Mouse (Mus musculus) forebrain, postnatal 0 days (tissue): Measurements from ENCODE around the gene Shisa5. TPM values are rescaled to one million over a fixed set of nuclear protein-coding genes. Genes with fewer than 3 reads are reported as not detected.

Experiments
- ATAC-seq: fragments of 200-750 bp; cut with Nextera tagmentation; 2 replicates; pipeline ENCODE4 v1.8.0; 2017; ENCODE audit warnings: mild to moderate bottlenecking, moderate library complexity
- DNase-seq: peaks from one replicate; pipeline ENCODE4 v3.0.0-alpha.2; 2015
- H3K27ac ChIP-seq: fragments of 300-500 bp; sonication (generic); 2 replicates; pipeline ENCODE4 v1.5.1; 2014; ENCODE audit warnings: low read depth, mild to moderate bottlenecking, antibody characterized with exemption, low read length, moderate library complexity, mixed read lengths
- H3K27me3 ChIP-seq: fragments of 300-500 bp; sonication (generic); 2 replicates; pipeline ENCODE4 v1.6.1; 2014; ENCODE audit warnings: mild to moderate bottlenecking, low read length, mixed read lengths; ENCODE audit not compliant: insufficient read depth
- H3K36me3 ChIP-seq: fragments of 300-500 bp; sonication (generic); 2 replicates; pipeline ENCODE4 v1.6.1; 2014; ENCODE audit warnings: mild to moderate bottlenecking, moderate library complexity; ENCODE audit not compliant: insufficient read depth
- H3K4me1 ChIP-seq: fragments of 300-500 bp; sonication (generic); 2 replicates; pipeline ENCODE4 v1.6.1; 2014; ENCODE audit warnings: antibody characterized with exemption; ENCODE audit not compliant: insufficient read depth
- H3K4me2 ChIP-seq: fragments of 300-500 bp; sonication (generic); 2 replicates; pipeline ENCODE4 v1.6.1; 2014; ENCODE audit warnings: low read depth, mild to moderate bottlenecking, moderate library complexity
- H3K4me3 ChIP-seq: fragments of 300-500 bp; sonication (generic); 2 replicates; pipeline ENCODE4 v1.5.1; 2014; ENCODE audit warnings: low read depth, low read length, mixed read lengths
- H3K9ac ChIP-seq: fragments of 300-500 bp; sonication (generic); 2 replicates; pipeline ENCODE4 v1.6.1; 2014; ENCODE audit warnings: mild to moderate bottlenecking
- H3K9me3 ChIP-seq: fragments of 300-500 bp; sonication (generic); 2 replicates; pipeline ENCODE4 v1.6.1; 2016; ENCODE audit warnings: low read length
- CTCF ChIP-seq: sonication (generic); IDR thresholded peaks from 2 replicates; pipeline ENCODE4 v1.5.1; 2016; ENCODE audit warnings: antibody characterized with exemption, control low read depth, low read depth
- WGBS: fragments of 180-500 bp; shearing (Covaris S2); extraction: QIAGEN DNeasy Blood & Tissue Kit; methylation state at CpG from one replicate; pipeline ENCODE4 v1.1.7; 2014; 5-methylcytosine and 5-hydroxymethylcytosine counted together
- polyA plus RNA-seq: library from polyadenylated mRNA; unstranded; fragments of >200 nt; fragmentation: Nextera tagmentation; extraction: Ambion mirVana; gene quantifications from 2 replicates; pipeline ENCODE4 v1.2.1, GENCODE M21; 2015
- total RNA-seq: library from RNA; depleted of rRNA; stranded (reverse); fragments of >200 nt; gene quantifications from 2 replicates; pipeline ENCODE4 v1.2.3, GENCODE M21; 2014

The Shisa5 gene
- total and polyA plus RNA-seq, 2 experiments from 2014 or later = 68.4 to 77.3 TPM

- ATAC-seq = peak; percentile 47
- H3K36me3 ChIP-seq = peaks cover 16% of the 10 kb centered on the region
- peaks cover 35% of the 10 kb centered on the region for H3K4me1 ChIP-seq
Measured at GRCm38 (mm10) chr9:109097831-109098230, 59.5 kb downstream of the Shisa5 start.

GRCm38 (mm10) chr9:109098366-109098765 is 60.0 kb downstream of the Shisa5 start:
- ATAC-seq (no peak), DNase-seq (no peak)
- WGBS = 69% methylated on average over 8 of the region's 8 CpGs
- H3K4me2 ChIP-seq = peak overlapping the region; percentile 83
- H3K9me3 ChIP-seq = no peaks in the 10 kb centered on the region
- peaks cover 16% of the 10 kb centered on the region for H3K36me3 ChIP-seq
- peaks cover 35% of the 10 kb centered on the region for H3K4me1 ChIP-seq
- H3K27me3 ChIP-seq = no peaks in the 10 kb centered on the region
- H3K4me3 ChIP-seq = no peak overlapping the region; the same call in 1 of the 2 replicates
- H3K9ac ChIP-seq = peak overlapping the region; percentile 14; the same call in 1 of the 2 replicates
- TF ChIP-seq CTCF = no peak
- peak overlapping the region; percentile 100 for H3K27ac ChIP-seq

More at GRCm38 (mm10) chr9:109097831-109098230, 59.5 kb downstream of the Shisa5 start:
- peak overlapping the region; percentile 83 for H3K4me2 ChIP-seq
- no peak overlapping the region; the same call in 1 of the 2 replicates for H3K4me3 ChIP-seq
- no peak overlapping the region for H3K9ac ChIP-seq
- no peaks in the 10 kb centered on the region for H3K9me3 ChIP-seq
- no peak for TF ChIP-seq CTCF
- WGBS = 42% methylated on average over 5 of the region's 5 CpGs
- peak overlapping the region; percentile 100; the same call in 1 of the 2 replicates for H3K27ac ChIP-seq
- DNase-seq = peak; percentile 69
- H3K27me3 ChIP-seq = no peaks in the 10 kb centered on the region

- H3K27ac ChIP-seq = peak overlapping the region; percentile 100
- peak overlapping the region; percentile 14; the same call in 1 of the 2 replicates for H3K9ac ChIP-seq
- peak overlapping the region; percentile 83 for H3K4me2 ChIP-seq
- no peaks in the 10 kb centered on the region for H3K9me3 ChIP-seq
- peaks cover 34% of the 10 kb centered on the region for H3K4me1 ChIP-seq
- no peak for TF ChIP-seq CTCF
- DNase-seq = no peak
- peaks cover 18% of the 10 kb centered on the region for H3K36me3 ChIP-seq
- no peak for ATAC-seq
- H3K27me3 ChIP-seq = no peaks in the 10 kb centered on the region
- 54% methylated on average over 6 of the region's 6 CpGs for WGBS
- H3K4me3 ChIP-seq = no peak overlapping the region
Measured at GRCm38 (mm10) chr9:109098969-109099368, 60.6 kb downstream of the Shisa5 start.

- DNase-seq (no peak), ATAC-seq (no peak)
- TF ChIP-seq CTCF = no peak
- no peak overlapping the region for H3K4me2 ChIP-seq
- H3K4me3 ChIP-seq = no peak overlapping the region
- 91% methylated on average over 20 of the region's 20 CpGs for WGBS
- peaks cover 26% of the 10 kb centered on the region for H3K4me1 ChIP-seq
- no peaks in the 10 kb centered on the region for H3K27me3 ChIP-seq
- H3K36me3 ChIP-seq = peaks cover 31% of the 10 kb centered on the region
- H3K27ac ChIP-seq = no peak overlapping the region
- no peaks in the 10 kb centered on the region for H3K9me3 ChIP-seq
- no peak overlapping the region for H3K9ac ChIP-seq
Measured at GRCm38 (mm10) chr9:109100307-109100928, 62.1 kb downstream of the Shisa5 start.

GRCm38 (mm10) chr9:109101933-109102445 is 63.6 kb downstream of the Shisa5 start:
- ATAC-seq (no peak), DNase-seq (no peak)
- no peak overlapping the region for H3K9ac ChIP-seq
- H3K36me3 ChIP-seq = peaks cover 47% of the 10 kb centered on the region
- H3K27ac ChIP-seq = no peak overlapping the region
- no peak overlapping the region for H3K4me2 ChIP-seq
- H3K27me3 ChIP-seq = no peaks in the 10 kb centered on the region
- H3K4me1 ChIP-seq = peaks cover 19% of the 10 kb centered on the region
- no peak overlapping the region for H3K4me3 ChIP-seq
- WGBS = 90% methylated on average over 5 of the region's 5 CpGs
- TF ChIP-seq CTCF = no peak
- no peaks in the 10 kb centered on the region for H3K9me3 ChIP-seq

- Histone ChIP-seq H3K4me2 (no peak overlapping the region), H3K4me1 (peaks cover 14% of the 10 kb centered on the region), H3K4me3 (no peak overlapping the region), H3K9ac (no peak overlapping the region), H3K27ac (no peak overlapping the region), H3K9me3 (no peaks in the 10 kb centered on the region), H3K27me3 (no peaks in the 10 kb centered on the region), H3K36me3 (peaks cover 51% of the 10 kb centered on the region)
- ATAC-seq = no peak
- WGBS = 82% methylated on average over 3 of the region's 3 CpGs
- no peak for DNase-seq
- TF ChIP-seq CTCF = no peak
Measured at GRCm38 (mm10) chr9:109102541-109102940, 64.2 kb downstream of the Shisa5 start.

GRCm38 (mm10) chr9:109103250-109103649 is 64.9 kb downstream of the Shisa5 start:
- H3K4me1 ChIP-seq = peaks cover 7% of the 10 kb centered on the region
- no peak overlapping the region for H3K4me2 ChIP-seq
- WGBS = 75% methylated on average over 7 of the region's 7 CpGs
- ATAC-seq (no peak), DNase-seq (no peak)
- peaks cover 58% of the 10 kb centered on the region for H3K36me3 ChIP-seq
- TF ChIP-seq CTCF = no peak
- no peaks in the 10 kb centered on the region for H3K27me3 ChIP-seq
- no peak overlapping the region for H3K9ac ChIP-seq
- no peak overlapping the region for H3K4me3 ChIP-seq
- H3K27ac ChIP-seq = no peak overlapping the region
- H3K9me3 ChIP-seq = no peaks in the 10 kb centered on the region
